In genomic region chr11:76622152-76622565, GRCm38 (mm10) we compare ENCODE assay signal across 8 mouse cellular contexts. TPM values are rescaled to one million over a fixed set of nuclear protein-coding genes. Genes with fewer than 3 reads are reported as not detected.
A peak's percentile ranks its signal among the peaks of the same experiment; 100 is the strongest.
DNase-seq lines count a peak whose midpoint lies in the region; ATAC-seq and TF ChIP-seq lines count a peak whose summit lies in the region.

TSS of gene Abr (minus strand) at chr11:76622314.

- H3K4me2 ChIP-seq in hindbrain, postnatal 0 days (ENCODE audit: low read depth, low read length): peak within 1 kb of the TSS; percentile 99

- H3K4me1 ChIP-seq in hindbrain, postnatal 0 days (ENCODE audit: insufficient read depth, low read length): peaks cover 11% of the 10 kb centered on the region

- under 1% methylated on average over 31 of the region's 31 CpGs for WGBS in hindbrain, postnatal 0 days

- no peaks in the 10 kb centered on the region for H3K36me3 ChIP-seq in hindbrain, postnatal 0 days (ENCODE audit: insufficient read depth, low read length)

- ATAC-seq in hindbrain, postnatal 0 days: peak; percentile 13
- no peak for ATAC-seq in megakaryocyte progenitor cell, adult 5-6 weeks (replicated peaks; ENCODE audit: poor library complexity)

- DNase-seq in cerebellum, postnatal 25 days: peak; percentile 32 to 55
- no peak for DNase-seq in cerebellum, adult 8-10 months
- peak; percentile 23 to 29 for DNase-seq in adrenal gland, postnatal 4 days (ENCODE audit: low spot score in 2 of 2)
- DNase-seq in gastrocnemius, postnatal 14 days: peak; percentile 28
- peak; percentile 67 for DNase-seq in hindbrain, postnatal 0 days (ENCODE audit: low spot score)
- DNase-seq in left cerebral cortex, postnatal 25 days (ENCODE audit: low spot score in 2 of 2): peak in 1 of 2 experiments; percentile 24
- DNase-seq in spleen, postnatal 10 days (ENCODE audit: low spot score in 2 of 2): peak; percentile 12 to 33

- peak; percentile 63 for TF ChIP-seq CTCF in hindbrain, postnatal 0 days (IDR thresholded peaks at IDR 0.05; ENCODE audit: low read depth)

- 0 out of 2 replicates have a peak, but pooled peaks cover 5% of the 10 kb centered on the region for H3K27me3 ChIP-seq in hindbrain, postnatal 0 days (ENCODE audit: insufficient read depth, low read length)

- intact Hi-C loops in gastrocnemius, postnatal 14 days (cut with DNase I; ENCODE audit: low total_unique reads): no loop called here
- intact Hi-C loops in left cerebral cortex, postnatal 25 days (cut with DNase I): no loop called here

- peak within 1 kb of the TSS; percentile 61 for H3K9ac ChIP-seq in hindbrain, postnatal 0 days (replicated peaks; ENCODE audit: low read length)

- no peaks in the 10 kb centered on the region for H3K9me3 ChIP-seq in hindbrain, postnatal 0 days (ENCODE audit: low read length)

- peak within 1 kb of the TSS; percentile 67 for H3K4me3 ChIP-seq in hindbrain, postnatal 0 days (ENCODE audit: low read length)

- peak within 1 kb of the TSS; percentile 36; the same call in 1 of the 2 replicates for H3K27ac ChIP-seq in hindbrain, postnatal 0 days

RNA-seq across cellular contexts. Expression of gene Abr, which starts in this region (rescaled TPM):
- total RNA-seq in adrenal gland, postnatal 4 days (2021): 10 to 100 TPM; 64.2 to 68.9 TPM
- total RNA-seq in gastrocnemius, postnatal 14 days (2021): 10 to 100 TPM; 15.4 to 18.2 TPM
- total RNA-seq in hindbrain, postnatal 0 days (2014; rRNA removed): 210 and 211 TPM in 2 replicates
- polyA plus RNA-seq in hindbrain, postnatal 0 days (2015; fragmentation: Nextera tagmentation; extraction: Ambion mirVana): 77.0 and 87.5 TPM in 2 replicates
- total RNA-seq in left cerebral cortex, postnatal 25 days (2021): 100 to 1,000 TPM; 458 to 459 TPM
- 25.2 and 32.5 TPM in 2 replicates for total RNA-seq in megakaryocyte progenitor cell, adult 5-6 weeks (2015)
- 45.9 and 49.7 TPM in 2 replicates for total RNA-seq in megakaryocyte progenitor cell, adult 5-6 weeks (2017)
